Mouse (Mus musculus) thymus, adult 2 months (tissue): ENCODE results near the gene Olfr287.

ENCODE experiments used
- CTCF ChIP-seq: fragments of 200-500 bp; IDR thresholded peaks from 2 replicates; pipeline ENCODE4 v1.5.1; 2012; ENCODE audit warnings: mild to moderate bottlenecking, control low read depth, low read length, moderate library complexity, borderline replicate concordance; ENCODE audit not compliant: control insufficient read depth, poor library complexity, insufficient read depth; ENCODE audit errors: extremely low read depth
- POLR2A ChIP-seq: fragments of 200-500 bp; IDR thresholded peaks from 2 replicates; pipeline ENCODE4 v1.6.1; 2012; ENCODE audit warnings: mild to moderate bottlenecking, low read length, control low read depth, moderate library complexity; ENCODE audit not compliant: control insufficient read depth, poor library complexity, insufficient read depth; ENCODE audit errors: extremely low read depth

DNA sequence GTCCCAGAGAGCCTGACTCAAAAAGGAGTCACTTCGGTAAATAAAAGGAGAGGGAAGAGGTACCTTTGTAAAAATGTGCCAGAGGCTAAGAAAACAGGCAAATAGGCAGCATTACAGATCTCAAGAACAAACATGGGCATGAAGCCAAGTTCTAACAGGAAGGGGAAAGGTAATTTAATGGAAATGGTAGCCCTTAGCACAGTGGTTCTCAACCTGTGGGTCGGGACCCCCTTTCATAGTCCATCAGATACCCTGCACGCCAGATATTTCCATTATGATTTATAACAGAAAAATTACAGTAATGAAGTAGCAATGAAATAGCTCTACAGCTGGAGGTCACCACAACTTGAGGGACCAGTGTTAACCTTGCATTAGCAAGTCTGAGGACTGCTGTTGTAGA, 43.5 kb downstream of the Olfr287 start:
- TF ChIP-seq CTCF (no peak), POLR2A (no peak)
